Mouse (Mus musculus): ENCODE measurements at regions not wholly inside any gene's neighbourhood (a gene's known extent, or its start where the extent isn't known, plus 50 kb on each side); places are given as distances from the start of the nearest gene placed in this dataset.

- no peaks in the 10 kb centered on the region for H3K27me3 ChIP-seq
- H3K4me2 ChIP-seq = no peak overlapping the region
- no peak overlapping the region for H3K27ac ChIP-seq
- H3K36me3 ChIP-seq (ENCODE audit: poor library complexity, severe bottlenecking) = no peaks in the 10 kb centered on the region
- WGBS = 65% methylated on average over 4 of the region's 4 CpGs
- peaks cover 11% of the 10 kb centered on the region; the same call in 1 of the 2 replicates for H3K4me1 ChIP-seq
- ATAC-seq = no peak
- H3K9ac ChIP-seq = no peak overlapping the region
- H3K4me3 ChIP-seq = no peak overlapping the region
- no peaks in the 10 kb centered on the region for H3K9me3 ChIP-seq (replicated peaks)
These were observed 173.7 kb downstream of the Rybp start for GRCm38 (mm10) chr6:100113393-100114137.

- Histone ChIP-seq H3K4me2 (no peak overlapping the region), H3K27ac (no peak overlapping the region), H3K36me3 (ENCODE audit: poor library complexity, severe bottlenecking) (no peaks in the 10 kb centered on the region), H3K27me3 (no peaks in the 10 kb centered on the region), H3K4me3 (no peak overlapping the region), H3K9ac (no peak overlapping the region), H3K9me3 (replicated peaks) (no peaks in the 10 kb centered on the region), H3K4me1 (peaks cover 14% of the 10 kb centered on the region; the same call in 1 of the 2 replicates)
- no peak for ATAC-seq
- 63% methylated on average over 2 of the region's 2 CpGs for WGBS
These were observed 176.2 kb downstream of the Rybp start for GRCm38 (mm10) chr6:100110981-100111660.

GRCm38 (mm10) chr6:100109979-100110378 is 177.3 kb downstream of the Rybp start:
- no peak for ATAC-seq
- Histone ChIP-seq H3K27ac (no peak overlapping the region), H3K9ac (no peak overlapping the region), H3K36me3 (ENCODE audit: poor library complexity, severe bottlenecking) (no peaks in the 10 kb centered on the region), H3K27me3 (no peaks in the 10 kb centered on the region), H3K4me3 (no peak overlapping the region), H3K9me3 (replicated peaks) (no peaks in the 10 kb centered on the region), H3K4me1 (peaks cover 14% of the 10 kb centered on the region; the same call in 1 of the 2 replicates), H3K4me2 (no peak overlapping the region)
- WGBS = 78% methylated on average over 7 of the region's 7 CpGs

- H3K4me3 ChIP-seq = no peak overlapping the region
- 65% methylated on average over 3 of the region's 3 CpGs for WGBS
These were observed 177.9 kb downstream of the Rybp start for GRCm38 (mm10) chr6:100109351-100109750.

GRCm38 (mm10) chr6:100107508-100107907 is 179.8 kb downstream of the Rybp start:
- no peak for ATAC-seq
- H3K36me3 ChIP-seq (ENCODE audit: poor library complexity, severe bottlenecking) = no peaks in the 10 kb centered on the region

More at GRCm38 (mm10) chr6:100109351-100109750, 177.9 kb downstream of the Rybp start:
- Histone ChIP-seq H3K36me3 (ENCODE audit: poor library complexity, severe bottlenecking) (no peaks in the 10 kb centered on the region), H3K9ac (no peak overlapping the region), H3K27ac (no peak overlapping the region), H3K4me2 (no peak overlapping the region), H3K27me3 (no peaks in the 10 kb centered on the region), H3K9me3 (replicated peaks) (no peaks in the 10 kb centered on the region), H3K4me1 (peaks cover 14% of the 10 kb centered on the region; the same call in 1 of the 2 replicates)
- no peak for ATAC-seq

GRCm38 (mm10) chr6:100107066-100107465 is 180.2 kb downstream of the Rybp start:
- H3K4me1 ChIP-seq = peaks cover 14% of the 10 kb centered on the region
- H3K4me2 ChIP-seq = no peak overlapping the region
- no peaks in the 10 kb centered on the region for H3K27me3 ChIP-seq
- H3K4me3 ChIP-seq = no peak overlapping the region
- no peak overlapping the region for H3K9ac ChIP-seq
- no peak for ATAC-seq
- no peak overlapping the region for H3K27ac ChIP-seq
- H3K36me3 ChIP-seq (ENCODE audit: poor library complexity, severe bottlenecking) = no peaks in the 10 kb centered on the region
- 92% methylated on average over 5 of the region's 5 CpGs for WGBS
- H3K9me3 ChIP-seq (replicated peaks) = no peaks in the 10 kb centered on the region

More at GRCm38 (mm10) chr6:100107508-100107907, 179.8 kb downstream of the Rybp start:
- Histone ChIP-seq H3K9me3 (replicated peaks) (no peaks in the 10 kb centered on the region), H3K4me3 (no peak overlapping the region), H3K4me2 (no peak overlapping the region), H3K9ac (no peak overlapping the region), H3K4me1 (peaks cover 14% of the 10 kb centered on the region), H3K27ac (no peak overlapping the region), H3K27me3 (no peaks in the 10 kb centered on the region)
- WGBS = 83% methylated on average over 3 of the region's 3 CpGs

- Histone ChIP-seq H3K4me3 (no peak overlapping the region), H3K9me3 (replicated peaks) (no peaks in the 10 kb centered on the region), H3K27me3 (no peaks in the 10 kb centered on the region), H3K4me2 (no peak overlapping the region), H3K4me1 (peaks cover 10% of the 10 kb centered on the region; the same call in 1 of the 2 replicates), H3K27ac (peak overlapping the region; percentile 8; the same call in 1 of the 2 replicates), H3K9ac (no peak overlapping the region), H3K36me3 (ENCODE audit: poor library complexity, severe bottlenecking) (no peaks in the 10 kb centered on the region)
- ATAC-seq = peak; percentile 79
- 70% methylated on average over 4 of the region's 4 CpGs for WGBS
These were observed 186.6 kb downstream of the Rybp start for GRCm38 (mm10) chr6:100100565-100101133.

- H3K4me2 ChIP-seq = no peak overlapping the region
- WGBS = 84% methylated on average over 13 of the region's 13 CpGs
- H3K9ac ChIP-seq = no peak overlapping the region
- no peaks in the 10 kb centered on the region for H3K36me3 ChIP-seq (ENCODE audit: poor library complexity, severe bottlenecking)
- no peak overlapping the region for H3K27ac ChIP-seq
- H3K9me3 ChIP-seq (replicated peaks) = no peaks in the 10 kb centered on the region
- no peak for ATAC-seq
- no peak overlapping the region for H3K4me3 ChIP-seq
- H3K4me1 ChIP-seq = peaks cover 5% of the 10 kb centered on the region; the same call in 1 of the 2 replicates
- no peaks in the 10 kb centered on the region for H3K27me3 ChIP-seq
These were observed 190.7 kb downstream of the Rybp start for GRCm38 (mm10) chr6:100096393-100097125.

- no peak for ATAC-seq
- H3K36me3 ChIP-seq (ENCODE audit: poor library complexity, severe bottlenecking) = no peaks in the 10 kb centered on the region
- H3K4me2 ChIP-seq = no peak overlapping the region
- no peak overlapping the region for H3K4me3 ChIP-seq
- H3K9ac ChIP-seq = no peak overlapping the region
- WGBS = 91% methylated on average over 6 of the region's 6 CpGs
- no peaks in the 10 kb centered on the region for H3K27me3 ChIP-seq
- H3K27ac ChIP-seq = no peak overlapping the region
- H3K9me3 ChIP-seq (replicated peaks) = no peaks in the 10 kb centered on the region
- H3K4me1 ChIP-seq = no peaks in the 10 kb centered on the region
These were observed 192.6 kb downstream of the Rybp start for GRCm38 (mm10) chr6:100094653-100095217.

- Histone ChIP-seq H3K4me1 (no peaks in the 10 kb centered on the region), H3K4me2 (no peak overlapping the region), H3K27me3 (no peaks in the 10 kb centered on the region), H3K27ac (no peak overlapping the region), H3K9me3 (replicated peaks) (no peaks in the 10 kb centered on the region), H3K9ac (no peak overlapping the region), H3K36me3 (ENCODE audit: poor library complexity, severe bottlenecking) (no peaks in the 10 kb centered on the region), H3K4me3 (no peak overlapping the region)
- no peak for ATAC-seq
- WGBS = 82% methylated on average over 8 of the region's 8 CpGs
These were observed 194.4 kb downstream of the Rybp start for GRCm38 (mm10) chr6:100092870-100093269.

- Histone ChIP-seq H3K27ac (no peak overlapping the region), H3K36me3 (ENCODE audit: poor library complexity, severe bottlenecking) (no peaks in the 10 kb centered on the region), H3K4me2 (no peak overlapping the region), H3K9me3 (replicated peaks) (no peaks in the 10 kb centered on the region), H3K27me3 (no peaks in the 10 kb centered on the region), H3K4me3 (no peak overlapping the region), H3K4me1 (no peaks in the 10 kb centered on the region), H3K9ac (no peak overlapping the region)
- 71% methylated on average over 3 of the region's 3 CpGs for WGBS
- no peak for ATAC-seq
These were observed 195.5 kb downstream of the Rybp start for GRCm38 (mm10) chr6:100091815-100092214.
